Mouse (Mus musculus): ENCODE data around the gene Gm47995.

Gene Gm47995

GRCm38 (mm10) chr1:151232346-151232745, 34.1 kb downstream of the Gm47995 start:
- no peak for DNase-seq

DNA sequence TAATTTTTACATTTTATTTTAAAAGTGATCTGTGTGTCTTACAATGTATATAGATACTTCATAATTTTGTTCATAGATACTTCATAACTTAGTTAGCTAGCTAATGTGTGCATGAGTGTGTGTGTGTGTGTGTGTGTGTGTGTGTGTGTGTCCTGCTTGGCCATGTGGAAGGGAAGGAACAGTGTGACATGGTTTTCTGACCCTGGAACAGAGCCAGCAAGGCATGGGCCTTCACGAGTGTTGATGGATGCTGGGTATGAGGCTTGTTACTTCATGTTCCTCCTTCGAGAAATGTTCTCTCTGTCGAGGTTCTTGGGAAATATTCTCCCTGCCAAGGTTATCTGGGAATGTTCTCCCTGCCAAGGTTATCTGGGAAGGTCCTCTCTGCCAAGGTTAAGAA, 35.5 kb downstream of the Gm47995 start:
- peak in 1 of 2 experiments; percentile 4 for DNase-seq

DNA sequence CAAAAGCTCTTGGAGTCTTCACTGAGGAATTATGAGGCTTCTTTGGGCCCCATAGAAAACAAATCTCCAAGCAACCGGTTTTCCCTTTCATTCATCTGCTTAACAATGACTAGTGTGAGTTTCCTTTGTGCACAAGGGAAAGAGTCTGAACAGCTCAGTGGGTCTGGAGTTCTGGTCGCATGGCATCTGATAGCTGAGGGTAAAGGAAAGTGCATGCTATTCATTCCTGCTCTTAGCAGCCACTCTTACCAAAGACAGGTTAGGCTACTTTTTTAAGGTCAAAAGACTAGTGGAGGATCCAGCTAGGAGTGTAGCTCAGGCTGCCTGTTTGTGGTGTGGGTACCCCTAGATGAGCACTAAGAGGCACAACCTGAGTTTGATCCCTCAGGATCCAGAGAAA, 37.3 kb downstream of the Gm47995 start:
- no peak for DNase-seq

GRCm38 (mm10) chr1:151236141-151236930, 38.1 kb downstream of the Gm47995 start:
- DNase-seq = peak in 1 of 2 experiments; percentile 1

DNA sequence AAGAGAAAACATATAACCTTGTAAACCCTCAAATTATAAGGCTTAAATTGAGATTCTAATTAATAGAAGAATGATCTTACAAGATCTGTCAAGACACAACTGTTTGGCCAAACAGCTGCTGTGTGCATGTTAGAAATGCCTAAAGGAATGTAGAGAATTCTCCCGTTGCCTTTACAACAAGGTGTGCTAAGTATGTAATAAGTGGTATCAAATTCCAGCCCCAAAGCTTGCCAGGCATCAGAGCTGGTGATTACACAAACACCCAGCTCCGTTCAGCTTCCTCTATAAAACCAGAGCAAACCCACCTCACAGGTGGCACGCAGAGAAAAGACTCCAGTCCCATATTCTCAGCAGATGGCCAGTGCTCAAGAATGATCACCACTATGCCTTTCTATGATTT, 39.5 kb downstream of the Gm47995 start:
- no peak for DNase-seq

DNA sequence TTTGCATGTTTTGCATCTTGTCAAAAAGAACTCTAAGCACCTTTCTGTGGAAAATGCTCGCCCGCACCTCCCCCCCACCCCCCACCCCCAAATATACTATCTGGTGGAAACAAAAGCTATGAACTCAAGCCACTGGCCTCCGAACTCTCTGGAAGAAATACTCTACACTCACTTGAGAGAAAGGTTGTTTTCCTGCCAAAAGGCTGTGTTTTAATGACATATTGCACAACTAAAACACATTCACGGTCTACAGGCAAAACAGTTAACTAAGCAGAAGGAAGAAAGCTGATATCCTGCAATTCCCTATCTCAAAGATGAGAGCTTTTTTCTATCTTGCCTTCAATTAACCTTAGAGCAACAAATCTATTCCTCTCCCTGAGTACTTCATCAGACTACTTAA, 45.1 kb downstream of the Gm47995 start:
- no peak for DNase-seq

- DNase-seq = no peak
Observed at GRCm38 (mm10) chr1:151244013-151244412, 45.8 kb downstream of the Gm47995 start.

- DNase-seq = no peak
Observed at GRCm38 (mm10) chr1:151244761-151245160, 46.5 kb downstream of the Gm47995 start.

- no peak for DNase-seq
Observed at GRCm38 (mm10) chr1:151245165-151245564, 46.9 kb downstream of the Gm47995 start.

- no peak for DNase-seq
Observed at GRCm38 (mm10) chr1:151245846-151246245, 47.6 kb downstream of the Gm47995 start.
